Mouse (Mus musculus) heart, embryonic 14.5 days (tissue): Measurements from ENCODE around the gene Celf5. TPM values are rescaled to one million over a fixed set of nuclear protein-coding genes. Genes with fewer than 3 reads are reported as not detected.

Source experiments
- ATAC-seq: fragments of 200-750 bp; cut with Nextera tagmentation; 2 replicates; pipeline ENCODE4 v1.8.0; 2017; ENCODE audit warnings: low read depth, moderate TSS enrichment; ENCODE audit not compliant: insufficient number of reproducible peaks, insufficient read depth, low FRiP score
- H3K27ac ChIP-seq, 2 experiments: fragments of 200-500 bp in 1 of 2; fragments of 300-500 bp in 1 of 2; sonication (generic) in 1 of 2; replicated peaks in 1 of 2; 2 replicates each; pipeline ENCODE4 v1.5.1; 2012 to 2014; ENCODE audit warnings: low read depth in 2 of 2, low read length in 2 of 2, control low read depth in 1 of 2, mild to moderate bottlenecking in 1 of 2, mixed read lengths in 1 of 2; ENCODE audit not compliant: control insufficient read depth in 1 of 2, insufficient read depth in 1 of 2
- H3K27me3 ChIP-seq: fragments of 300-500 bp; sonication (generic); 2 replicates; pipeline ENCODE4 v1.6.1; 2014; ENCODE audit warnings: mild to moderate bottlenecking, low read length, control low read depth; ENCODE audit not compliant: control insufficient read depth, insufficient read depth
- H3K36me3 ChIP-seq: fragments of 300-500 bp; sonication (generic); 2 replicates; pipeline ENCODE4 v1.6.1; 2014; ENCODE audit warnings: mild to moderate bottlenecking, control low read depth, low read length, mixed read lengths; ENCODE audit not compliant: control insufficient read depth, insufficient read depth
- H3K4me1 ChIP-seq, 2 experiments: fragments of 200-500 bp in 1 of 2; fragments of 300-500 bp in 1 of 2; sonication (generic) in 1 of 2; 2 replicates each; pipeline ENCODE4 v1.6.1; 2012 to 2014; ENCODE audit warnings: low read length in 2 of 2, control low read depth in 1 of 2, mixed read lengths in 1 of 2; ENCODE audit not compliant: control insufficient read depth in 2 of 2, insufficient read depth in 2 of 2
- H3K4me2 ChIP-seq: fragments of 300-500 bp; sonication (generic); 2 replicates; pipeline ENCODE4 v1.6.1; 2014; ENCODE audit warnings: mild to moderate bottlenecking, low read length
- H3K4me3 ChIP-seq, 2 experiments: fragments of 200-500 bp in 1 of 2; fragments of 300-500 bp in 1 of 2; sonication (generic) in 1 of 2; 2 replicates each; pipeline ENCODE4 v1.5.1; 2012 to 2014; ENCODE audit warnings: low read length in 2 of 2, mild to moderate bottlenecking in 2 of 2, control low read depth in 1 of 2, low read depth in 1 of 2, moderate library complexity in 1 of 2; ENCODE audit not compliant: control insufficient read depth in 1 of 2, insufficient read depth in 1 of 2
- H3K9ac ChIP-seq: fragments of 300-500 bp; sonication (generic); 2 replicates; pipeline ENCODE4 v1.6.1; 2014; ENCODE audit warnings: mild to moderate bottlenecking, low read length
- H3K9me3 ChIP-seq: fragments of 300-500 bp; sonication (generic); 2 replicates; pipeline ENCODE4 v1.6.1; 2016; ENCODE audit warnings: low read length, control low read depth; ENCODE audit not compliant: control insufficient read depth
- WGBS: fragments of 180-500 bp; shearing (Covaris S2); extraction: QIAGEN DNeasy Blood & Tissue Kit; methylation state at CpG from one replicate; pipeline ENCODE4 v1.1.7; 2014; 5-methylcytosine and 5-hydroxymethylcytosine counted together
- polyA plus RNA-seq: library from polyadenylated mRNA; unstranded; fragments of >200 nt; fragmentation: Nextera tagmentation; extraction: Ambion mirVana; gene quantifications from 2 replicates; pipeline ENCODE4 v1.2.1, GENCODE M21; 2014

Gene Celf5
- polyA plus RNA-seq, 1 experiment from 2014 or later = 0.19 TPM

DNA sequence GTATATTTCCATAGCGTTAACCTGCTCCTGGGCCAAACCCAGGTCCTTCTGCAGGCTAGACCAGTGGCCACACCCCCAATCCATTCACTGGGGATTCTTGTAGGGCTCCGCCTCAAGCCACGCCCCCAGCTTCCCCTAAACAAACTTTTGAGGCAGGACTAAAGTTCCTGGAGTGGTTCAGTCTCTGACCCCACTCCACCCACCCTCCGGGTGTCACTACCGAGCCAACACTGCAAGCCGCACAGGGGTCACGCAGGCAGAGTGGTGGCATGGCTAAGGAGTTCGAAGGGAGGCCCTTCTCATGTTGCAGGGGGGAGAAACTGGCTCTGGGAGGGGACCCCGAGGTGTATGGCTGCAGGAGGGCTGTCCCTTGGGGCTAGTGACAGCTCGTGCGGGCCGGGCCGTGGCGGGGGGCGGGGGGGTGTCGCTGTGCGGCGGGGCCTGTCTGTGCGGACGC lies 52.9 kb downstream of the Celf5 start:
- Histone ChIP-seq H3K4me1 (peaks cover 33 to 53% of the 10 kb centered on the region in 2 experiments), H3K27me3 (no peaks in the 10 kb centered on the region), H3K4me2 (peak overlapping the region; percentile 93), H3K27ac (peak overlapping the region; percentile 91 to 98), H3K9ac (peak overlapping the region; percentile 90), H3K36me3 (no peaks in the 10 kb centered on the region), H3K9me3 (no peaks in the 10 kb centered on the region), H3K4me3 (peak overlapping the region; percentile 71 to 78)
- WGBS = under 1% methylated on average over 20 of the region's 20 CpGs
- ATAC-seq = peak; percentile 31

DNA sequence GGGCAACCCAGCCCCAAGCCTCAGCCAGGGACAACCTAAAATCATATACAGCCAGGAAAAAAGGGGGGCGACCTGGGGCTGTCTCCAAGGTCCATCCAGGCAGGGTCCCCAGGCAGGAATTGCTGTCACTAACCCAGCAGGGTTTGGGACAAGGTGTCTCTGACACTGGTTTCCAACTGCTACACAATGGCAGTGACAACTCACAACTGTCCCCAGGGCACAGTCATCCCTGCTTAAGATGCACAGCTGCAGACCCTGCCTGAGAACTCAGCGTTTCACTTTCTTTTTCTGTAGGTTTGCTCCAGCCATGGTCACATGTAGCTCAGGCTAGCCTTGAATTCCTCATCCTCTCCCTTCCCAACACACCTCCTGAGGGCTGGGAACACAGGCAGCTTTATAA lies 53.4 kb downstream of the Celf5 start:
- 35% methylated on average over 2 of the region's 2 CpGs for WGBS
- Histone ChIP-seq H3K9ac (no peak overlapping the region), H3K4me1 (peaks cover 36 to 57% of the 10 kb centered on the region in 2 experiments), H3K4me2 (peak overlapping the region; percentile 93), H3K36me3 (no peaks in the 10 kb centered on the region), H3K27me3 (no peaks in the 10 kb centered on the region), H3K9me3 (no peaks in the 10 kb centered on the region), H3K4me3 (peak overlapping the region in 1 of 2 experiments; percentile 78; a peak in 1 of 4 replicates), H3K27ac (peak overlapping the region; percentile 91 to 98)
- no peak for ATAC-seq

DNA sequence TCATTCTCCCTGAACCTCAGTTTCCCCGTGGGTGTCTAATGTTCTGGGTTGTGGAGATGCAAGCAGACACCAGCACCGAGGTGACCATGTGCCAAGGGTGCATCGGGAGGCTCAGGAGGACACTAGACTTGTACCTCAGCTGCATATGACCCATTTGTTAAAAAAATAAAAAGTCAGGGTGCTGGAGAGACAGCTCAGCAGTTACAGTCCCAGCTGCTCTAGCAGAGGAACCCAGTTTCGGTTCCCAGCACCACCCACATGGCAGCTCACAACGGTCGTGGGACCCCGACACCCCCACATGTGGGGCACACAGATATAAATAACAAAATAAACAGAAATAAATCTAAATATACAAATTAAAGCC lies 54.0 kb downstream of the Celf5 start:
- Histone ChIP-seq H3K27ac (no peak overlapping the region), H3K4me1 (peaks cover 33 to 58% of the 10 kb centered on the region in 2 experiments), H3K9ac (no peak overlapping the region), H3K27me3 (no peaks in the 10 kb centered on the region), H3K36me3 (no peaks in the 10 kb centered on the region), H3K4me2 (no peak overlapping the region), H3K4me3 (no peak overlapping the region), H3K9me3 (no peaks in the 10 kb centered on the region)
- ATAC-seq = no peak
- 87% methylated on average over 7 of the region's 7 CpGs for WGBS

DNA sequence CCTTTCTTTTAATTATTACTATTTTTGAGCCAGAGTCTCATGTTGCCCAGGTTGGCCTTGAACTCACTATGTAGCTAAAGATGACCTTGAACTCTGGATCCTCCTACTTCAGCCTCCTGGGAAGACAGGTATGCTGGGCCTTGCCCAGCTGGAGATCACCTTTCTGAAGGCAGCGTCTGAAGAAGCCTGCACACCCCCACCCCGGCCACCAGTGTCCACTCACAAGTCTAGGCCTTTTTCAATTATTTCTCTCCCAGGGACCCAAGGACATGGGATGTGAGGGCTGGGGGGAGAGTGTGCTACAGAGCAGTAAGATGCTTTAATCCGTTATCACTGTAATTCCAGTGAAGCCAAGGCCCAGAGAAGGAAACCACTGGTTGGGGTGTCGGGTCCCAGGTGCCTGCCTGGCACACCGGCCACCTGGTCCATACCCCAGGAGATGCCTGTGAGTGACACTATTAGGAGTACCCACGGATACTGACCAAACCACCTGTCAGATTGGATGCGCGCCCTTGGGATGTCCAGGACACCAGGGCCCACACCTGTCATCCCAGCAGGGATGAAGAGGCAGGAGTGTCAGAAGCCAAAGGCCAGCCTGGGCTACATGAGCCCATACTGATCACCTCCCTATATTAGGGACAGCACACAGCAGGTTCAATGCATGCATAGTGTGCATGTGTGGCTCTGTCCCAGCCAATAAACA lies 54.6 kb downstream of the Celf5 start:
- Histone ChIP-seq H3K27ac (no peak overlapping the region), H3K9me3 (no peaks in the 10 kb centered on the region), H3K36me3 (no peaks in the 10 kb centered on the region), H3K9ac (no peak overlapping the region), H3K4me1 (peaks cover 28 to 53% of the 10 kb centered on the region in 2 experiments), H3K4me3 (no peak overlapping the region), H3K27me3 (no peaks in the 10 kb centered on the region), H3K4me2 (no peak overlapping the region)
- 77% methylated on average over 8 of the region's 8 CpGs for WGBS
- no peak for ATAC-seq

DNA sequence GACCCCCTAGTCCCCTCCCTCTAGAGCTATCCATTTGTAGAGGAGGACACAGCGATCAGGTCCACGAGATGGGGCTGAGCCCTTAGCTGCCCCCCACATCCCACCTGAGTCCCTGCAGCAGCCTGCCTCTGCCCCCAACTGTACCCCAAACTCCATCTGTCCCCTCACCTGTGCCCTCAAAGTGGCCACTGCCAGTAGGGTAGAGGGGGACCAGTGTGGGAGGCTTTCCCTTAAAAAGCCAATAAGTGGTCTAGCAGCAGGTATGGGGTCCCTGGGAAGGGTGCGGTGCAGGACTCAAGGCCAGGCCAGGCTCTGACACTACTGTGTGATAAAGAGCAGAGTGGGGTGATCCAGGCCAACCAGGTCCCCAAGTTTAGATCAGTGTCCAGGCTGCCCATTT lies 55.2 kb downstream of the Celf5 start:
- Histone ChIP-seq H3K4me2 (peak overlapping the region; percentile 93), H3K27me3 (no peaks in the 10 kb centered on the region), H3K9ac (peak overlapping the region; percentile 84), H3K4me1 (peaks cover 25 to 49% of the 10 kb centered on the region in 2 experiments), H3K9me3 (no peaks in the 10 kb centered on the region), H3K4me3 (peak overlapping the region; percentile 59 to 73), H3K27ac (no peak overlapping the region), H3K36me3 (no peaks in the 10 kb centered on the region)
- no peak for ATAC-seq
- WGBS = 32% methylated on average over 3 of the region's 3 CpGs

DNA sequence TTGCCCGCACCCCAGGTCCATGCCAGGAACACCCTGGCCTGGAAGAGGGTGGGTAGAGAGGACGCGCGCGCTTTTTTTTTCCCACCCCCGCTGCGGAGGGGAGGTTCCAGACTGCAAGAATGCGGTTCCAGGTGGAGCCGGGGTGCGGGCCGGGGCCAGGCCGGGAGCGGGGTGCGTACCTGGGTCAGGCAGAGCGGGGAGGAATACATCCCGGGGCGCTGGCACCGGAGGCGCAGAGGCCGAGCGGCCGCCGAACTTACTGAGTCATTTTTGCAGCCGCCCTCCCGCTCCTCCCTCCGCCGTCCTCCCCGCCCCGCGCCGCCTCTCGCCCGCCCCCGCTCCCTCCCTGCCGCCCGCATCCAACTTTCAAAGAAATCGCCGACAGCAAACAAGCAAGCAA lies 55.6 kb downstream of the Celf5 start:
- peak overlapping the region; percentile 84 for H3K9ac ChIP-seq
- peak overlapping the region; percentile 93 for H3K4me2 ChIP-seq
- H3K36me3 ChIP-seq = no peaks in the 10 kb centered on the region
- peaks cover 25 to 49% of the 10 kb centered on the region in 2 experiments for H3K4me1 ChIP-seq
- H3K4me3 ChIP-seq = peak overlapping the region; percentile 59 to 73
- no peak for ATAC-seq
- H3K27me3 ChIP-seq = no peaks in the 10 kb centered on the region
- peak overlapping the region in 1 of 2 experiments; percentile 24; a peak in 1 of 4 replicates for H3K27ac ChIP-seq
- no peaks in the 10 kb centered on the region for H3K9me3 ChIP-seq
- 0% methylated on average over 27 of the region's 38 CpGs for WGBS

DNA sequence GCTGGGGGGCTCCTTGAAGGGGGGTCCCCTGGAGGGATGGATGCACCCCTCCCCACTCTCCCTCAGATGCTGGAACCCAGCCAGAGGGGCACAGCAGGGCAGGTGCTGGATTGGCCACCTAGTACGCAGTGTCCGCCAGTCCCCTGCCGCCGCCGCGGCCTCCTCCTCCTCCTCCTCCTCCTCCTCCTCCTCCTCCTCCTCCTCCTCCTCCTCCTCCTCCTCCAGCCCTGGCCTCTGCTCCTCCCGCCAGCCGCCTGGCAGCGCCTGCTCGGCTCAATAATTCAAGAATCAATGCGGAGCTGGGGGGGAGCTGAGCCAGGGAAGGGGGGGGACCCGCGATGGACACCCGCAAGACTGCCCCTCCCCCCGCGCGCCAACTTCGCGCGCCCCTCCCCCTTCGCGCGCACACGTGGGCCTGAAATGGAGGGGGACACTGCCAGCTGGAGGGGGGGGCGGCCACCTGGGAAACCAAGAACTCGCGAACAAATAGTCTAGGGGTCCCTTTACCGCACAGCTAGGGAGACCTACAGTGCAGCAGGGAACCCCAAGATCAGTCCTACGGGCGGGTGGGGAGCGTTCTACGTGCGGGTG lies 56.3 kb downstream of the Celf5 start:
- 3% methylated on average over 11 of the region's 33 CpGs for WGBS
- H3K9ac ChIP-seq = peak overlapping the region; percentile 84
- ATAC-seq = no peak
- peak overlapping the region; percentile 59 to 73 for H3K4me3 ChIP-seq
- H3K36me3 ChIP-seq = no peaks in the 10 kb centered on the region
- H3K27me3 ChIP-seq = no peaks in the 10 kb centered on the region
- peak overlapping the region in 1 of 2 experiments; percentile 71; a peak in 2 of 4 replicates for H3K27ac ChIP-seq
- H3K4me1 ChIP-seq = peaks cover 27 to 42% of the 10 kb centered on the region in 2 experiments
- peak overlapping the region; percentile 93 for H3K4me2 ChIP-seq
- no peaks in the 10 kb centered on the region for H3K9me3 ChIP-seq
